Mouse (Mus musculus) Patski (cell line): Measurements from ENCODE around the gene Oard1. TPM values are rescaled to one million over a fixed set of nuclear protein-coding genes. Genes with fewer than 3 reads are reported as not detected.

Experiments used
- ATAC-seq: fragments of 100-300 bp; one replicate; pipeline ENCODE4 v1.8.0; 2021
- CTCF ChIA-PET: fragments of 350-600 bp; sonication (Branson Sonifier 250); formaldehyde crosslinking; loops from one replicate; lab custom pipeline; 2022; ENCODE audit warnings: inconsistent platforms; lab: Charles Lee
- POLR2A ChIA-PET: fragments of 350-600 bp; sonication (Branson Sonifier 250); formaldehyde crosslinking; loops from one replicate; lab custom pipeline; 2022; ENCODE audit warnings: antibody characterized with exemption, inconsistent platforms; lab: Charles Lee
- DNase-seq: peaks from one replicate; pipeline ENCODE4 v3.0.0-alpha.2; 2011; ENCODE audit warnings: low read depth, low spot score
- H3K27me3 ChIP-seq: fragments of 371-371 bp; one replicate; pipeline ENCODE4 v1.5.1; 2021
- CTCF ChIP-seq: fragments of 100-300 bp; IDR thresholded peaks from one replicate; pipeline ENCODE4 v1.5.1; 2021
- in situ Hi-C: fragments of 300-500 bp; cut with MboI; formaldehyde crosslinking; loops from 3 replicates; pipeline ENCODE4 v1.11.1; 2018; ENCODE audit warnings: low pct_unique_long_range_greater_than_20kb, mixed read lengths
- polyA plus RNA-seq: library from polyadenylated mRNA; unstranded; gene quantifications from one replicate; pipeline ENCODE4 v1.2.3, GENCODE M21; 2021

Oard1 gene
- polyA plus RNA-seq, 1 experiment from 2014 or later: 37.7 TPM

DNA sequence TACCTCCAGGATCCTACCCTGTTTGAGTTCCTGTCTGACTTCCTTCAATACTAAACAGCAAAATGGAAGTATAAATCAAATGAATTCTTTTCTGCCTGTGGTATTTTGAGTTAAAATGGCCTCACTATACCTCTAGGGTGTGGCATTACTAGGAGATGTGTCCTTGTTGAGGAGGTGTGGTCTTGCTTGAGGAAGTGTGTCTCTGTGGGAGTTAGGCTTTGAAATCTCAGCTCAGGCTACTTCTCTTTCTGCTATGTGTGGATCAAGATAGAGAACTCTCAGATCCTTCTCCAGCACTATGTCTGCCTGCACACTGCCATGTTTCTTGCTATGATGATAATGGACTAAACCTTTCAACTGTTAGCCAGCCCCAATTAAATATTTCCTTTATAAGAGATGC lies 30.8 kb upstream of the Oard1 start:
- ChIA-PET POLR2A (no interaction called here), CTCF (no interaction called here)
- H3K27me3 ChIP-seq: no peaks in the 10 kb centered on the region
- no peak for ATAC-seq
- TF ChIP-seq CTCF: no peak
- in situ Hi-C loops: no loop called here
- DNase-seq: no peak

DNA sequence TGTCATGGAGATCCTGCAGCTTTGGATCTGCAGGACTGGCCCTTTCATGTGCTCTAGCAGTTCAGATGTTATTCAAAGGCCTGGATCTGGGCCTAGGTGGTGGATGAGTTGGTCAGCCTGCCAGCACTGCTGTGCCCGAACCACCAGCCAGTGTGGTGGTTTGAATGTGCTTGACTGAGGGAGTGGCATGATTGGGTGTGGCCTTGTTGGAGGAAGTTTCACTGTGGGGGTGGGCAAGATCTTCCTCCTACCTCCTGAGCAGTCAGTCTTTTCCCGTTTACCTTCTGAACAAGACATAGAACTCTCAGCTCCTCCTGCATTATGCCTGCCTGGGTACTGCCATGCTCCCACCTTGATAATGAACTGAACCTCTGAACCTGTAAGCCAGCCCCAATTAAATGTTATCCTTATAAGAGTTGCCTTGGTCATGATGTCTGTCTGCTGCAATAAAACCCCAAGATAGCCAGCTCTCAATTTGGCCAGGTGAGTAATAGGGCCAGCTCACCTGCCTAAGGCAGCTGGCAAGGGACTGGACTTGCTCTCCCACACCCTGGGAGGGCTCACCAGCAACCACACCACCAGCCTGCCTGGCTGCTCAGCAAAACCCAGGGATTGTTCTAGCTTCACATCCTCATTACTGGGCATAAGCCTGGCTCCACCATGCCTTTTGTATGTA lies 23.9 kb upstream of the Oard1 start:
- no peak for DNase-seq
- in situ Hi-C loops: no loop called here
- no peak for ATAC-seq

DNA sequence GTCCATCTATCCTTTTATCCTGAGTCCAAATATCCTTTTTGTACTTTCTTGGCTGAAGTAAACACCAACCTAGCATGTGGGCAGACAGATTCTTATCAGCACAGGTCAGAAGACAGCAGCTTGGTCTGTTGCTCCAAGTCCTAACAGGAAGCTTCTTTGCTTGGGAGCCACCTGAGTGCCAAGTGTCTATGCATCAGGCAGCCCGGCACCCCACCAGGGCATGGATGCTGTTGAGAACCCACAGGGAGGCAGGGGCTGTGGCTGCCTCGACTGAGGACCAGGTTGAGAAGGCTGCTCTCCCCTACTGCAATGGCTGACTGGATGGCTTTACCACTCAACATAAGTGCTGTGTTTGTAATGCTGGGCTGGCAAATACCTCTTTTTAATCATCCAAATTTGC lies 21.1 kb upstream of the Oard1 start:
- DNase-seq: no peak
- ChIA-PET POLR2A (no interaction called here), CTCF (interaction anchor here (1.5 kb wide), 1 partner anchor 8 kb away, joined by 3 read pairs; no protein-coding TSS in a partner anchor)
- TF ChIP-seq CTCF: no peak
- no peaks in the 10 kb centered on the region for H3K27me3 ChIP-seq
- in situ Hi-C loops: no loop called here
- no peak for ATAC-seq

More for the DNA sequence above, 23.9 kb upstream of the Oard1 start:
- no peaks in the 10 kb centered on the region for H3K27me3 ChIP-seq
- POLR2A ChIA-PET: no interaction called here
- TF ChIP-seq CTCF: no peak
- CTCF ChIA-PET: no interaction called here

DNA sequence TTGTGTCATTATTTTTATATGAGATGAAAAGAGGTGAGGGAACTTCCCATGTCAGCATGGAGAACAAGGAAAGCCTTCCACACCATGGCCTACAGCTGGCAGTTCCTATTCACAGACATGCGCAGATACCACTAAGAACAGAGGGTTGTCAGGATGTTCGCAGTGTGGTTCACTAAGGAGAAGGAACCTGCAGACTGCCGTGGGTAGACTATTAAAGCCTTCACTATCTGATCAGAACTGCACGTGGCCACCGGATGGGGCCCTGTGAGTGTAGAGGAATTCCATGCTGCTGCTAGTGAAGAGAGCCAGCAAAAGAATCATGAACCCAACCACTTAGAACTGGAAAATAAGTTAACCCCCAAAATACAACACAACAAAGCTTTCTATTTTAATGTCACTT lies 20.4 kb upstream of the Oard1 start:
- no peak for TF ChIP-seq CTCF
- H3K27me3 ChIP-seq: no peaks in the 10 kb centered on the region
- no peak for ATAC-seq
- DNase-seq: no peak
- CTCF ChIA-PET: interaction anchor here (1.5 kb wide), 1 partner anchor 9 kb away, joined by 3 read pairs; no protein-coding TSS in a partner anchor
- in situ Hi-C loops: no loop called here
- POLR2A ChIA-PET: no interaction called here

DNA sequence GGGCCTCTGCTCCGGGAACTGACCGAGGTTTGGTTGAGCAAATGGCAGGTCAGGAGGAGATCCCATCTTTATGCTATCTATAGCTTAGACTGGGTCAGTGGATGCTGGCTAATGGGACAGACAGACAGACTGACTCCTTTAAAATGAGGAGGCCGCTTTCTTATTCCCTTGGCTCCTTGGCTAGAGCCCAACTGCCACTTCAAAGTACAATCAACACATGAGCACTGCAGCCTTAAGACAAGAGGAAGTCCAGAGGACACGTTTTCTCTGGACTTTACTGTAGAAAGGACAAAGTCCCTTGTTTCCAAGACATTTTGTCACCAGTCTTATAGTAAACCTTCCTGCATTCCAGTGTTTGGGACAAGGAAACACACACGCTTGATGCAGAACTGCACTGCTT lies 18.4 kb upstream of the Oard1 start:
- no peak for DNase-seq
- in situ Hi-C loops: no loop called here
- ChIA-PET CTCF (no interaction called here), POLR2A (no interaction called here)
- TF ChIP-seq CTCF: no peak
- ATAC-seq: no peak
- H3K27me3 ChIP-seq: no peaks in the 10 kb centered on the region

DNA sequence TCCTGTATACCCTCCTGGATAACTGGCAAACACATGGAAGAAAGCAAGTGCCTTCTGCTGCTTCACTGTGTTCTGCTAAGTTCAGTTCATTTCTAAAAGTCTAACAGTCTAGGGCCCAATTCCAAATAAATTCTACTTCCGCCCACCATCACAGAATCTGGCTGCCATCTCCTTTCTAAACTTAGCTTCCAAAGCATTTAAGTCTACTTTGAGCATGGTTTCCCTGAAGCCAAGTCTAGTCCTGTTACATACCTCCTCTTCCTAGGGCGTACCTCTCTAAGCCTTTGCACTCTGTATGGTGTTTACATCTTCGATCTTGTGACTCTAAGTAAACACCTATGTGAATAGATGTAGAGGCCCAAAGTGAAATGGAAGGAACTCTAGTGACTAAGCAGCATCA lies 17.2 kb upstream of the Oard1 start:
- TF ChIP-seq CTCF: no peak
- H3K27me3 ChIP-seq: no peaks in the 10 kb centered on the region
- ChIA-PET POLR2A (no interaction called here), CTCF (no interaction called here)
- ATAC-seq (no peak), DNase-seq (no peak)
- in situ Hi-C loops: no loop called here

DNA sequence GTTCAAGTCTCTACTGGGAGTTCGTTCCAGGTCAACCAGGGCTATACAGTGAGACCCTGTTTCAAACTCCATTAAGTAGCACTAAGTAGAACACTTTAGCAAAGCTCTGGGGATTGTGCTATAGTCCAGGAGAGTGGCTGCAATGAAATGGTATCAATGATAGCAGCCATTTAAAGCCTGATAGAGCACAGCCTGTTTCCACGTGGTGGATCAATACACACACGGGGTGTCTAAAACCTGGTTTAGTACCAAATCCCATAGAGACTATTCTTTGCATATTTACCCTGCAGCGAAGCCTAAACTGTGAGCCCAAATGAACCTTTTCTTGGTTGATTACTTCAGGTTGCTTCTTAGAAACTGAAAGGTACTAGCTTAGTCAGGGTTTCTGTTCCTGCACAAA lies 8.1 kb upstream of the Oard1 start:
- TF ChIP-seq CTCF: no peak
- no peak for DNase-seq
- in situ Hi-C loops: loop anchor here (10.0 kb wide), 1 partner anchor 127 kb away; no protein-coding TSS in a partner anchor
- H3K27me3 ChIP-seq: no peaks in the 10 kb centered on the region
- ChIA-PET POLR2A (no interaction called here), CTCF (no interaction called here)
- ATAC-seq: no peak

DNA sequence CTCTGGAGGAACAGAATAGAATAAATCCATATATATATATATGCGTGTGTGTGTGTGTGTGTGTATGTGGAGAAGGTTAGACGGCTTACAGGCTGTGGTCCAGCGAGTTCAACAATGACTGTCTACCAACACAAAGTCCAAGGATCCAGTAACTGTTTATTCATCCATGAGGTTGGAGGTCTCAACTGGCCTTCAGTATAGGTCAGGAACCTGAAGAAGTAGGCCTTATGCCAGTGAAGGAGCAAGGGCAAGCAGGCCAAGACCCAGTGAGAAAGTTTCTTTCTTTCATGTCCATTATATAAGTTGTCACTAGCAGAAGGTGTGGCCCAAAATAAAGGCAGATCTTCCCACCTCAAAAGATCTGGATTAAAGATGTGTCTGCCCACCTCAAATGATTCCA lies 7.1 kb upstream of the Oard1 start:
- H3K27me3 ChIP-seq: no peaks in the 10 kb centered on the region
- no peak for TF ChIP-seq CTCF
- POLR2A ChIA-PET: no interaction called here
- in situ Hi-C loops: loop anchor here (10.0 kb wide), 1 partner anchor 128 kb away; no protein-coding TSS in a partner anchor
- DNase-seq: no peak
- CTCF ChIA-PET: no interaction called here
- ATAC-seq: no peak

DNA sequence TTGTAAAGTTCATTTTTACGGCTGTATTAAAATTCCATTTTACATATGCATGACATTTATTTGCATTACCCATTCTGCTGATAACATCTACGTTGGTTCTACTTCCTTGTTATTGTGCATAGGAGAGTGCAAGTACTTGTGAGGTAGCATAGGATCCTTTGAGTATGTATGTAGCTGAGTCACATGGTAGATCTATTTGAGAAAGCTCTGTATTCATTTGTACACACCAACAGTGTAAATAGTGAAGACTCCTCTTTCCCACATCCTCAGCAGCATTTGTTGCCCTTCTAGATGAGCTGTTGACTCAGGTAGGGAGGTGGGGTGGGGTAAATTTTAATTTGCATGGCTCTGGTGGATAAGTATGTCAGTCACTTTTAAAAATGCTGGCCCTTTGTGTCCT lies 6.0 kb upstream of the Oard1 start:
- in situ Hi-C loops: loop anchor here (10.0 kb wide), 1 partner anchor 129 kb away; no protein-coding TSS in a partner anchor
- ATAC-seq (no peak), DNase-seq (no peak)
- TF ChIP-seq CTCF: no peak
- ChIA-PET POLR2A (no interaction called here), CTCF (no interaction called here)
- no peaks in the 10 kb centered on the region for H3K27me3 ChIP-seq

DNA sequence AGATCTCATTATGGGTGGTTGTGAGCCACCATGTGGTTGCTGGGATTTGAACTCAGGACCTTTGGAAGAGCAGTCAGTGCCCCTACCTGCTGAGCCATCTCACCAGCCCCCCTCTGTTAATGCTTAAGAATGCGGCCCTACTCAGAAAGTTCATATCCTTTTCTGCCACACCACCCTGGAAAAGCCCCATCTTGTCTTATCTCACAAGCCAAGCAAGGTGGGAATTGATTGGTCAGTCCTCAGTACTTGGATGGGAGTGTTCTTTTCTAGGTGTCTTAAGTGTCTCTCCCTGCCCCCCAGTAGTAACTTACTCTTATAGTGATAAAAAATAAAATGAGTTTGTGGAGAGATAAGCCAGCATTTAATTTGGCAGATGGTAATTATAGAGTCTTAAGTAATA lies 5.1 kb upstream of the Oard1 start:
- ATAC-seq (no peak), DNase-seq (no peak)
- in situ Hi-C loops: loop anchor here (10.0 kb wide), 1 partner anchor 130 kb away; no protein-coding TSS in a partner anchor
- H3K27me3 ChIP-seq: no peaks in the 10 kb centered on the region
- TF ChIP-seq CTCF: no peak
- CTCF ChIA-PET: no interaction called here
- POLR2A ChIA-PET: interaction anchor here (0.7 kb wide), 1 partner anchor 790 kb away, joined by 3 read pairs; no protein-coding TSS in a partner anchor

DNA sequence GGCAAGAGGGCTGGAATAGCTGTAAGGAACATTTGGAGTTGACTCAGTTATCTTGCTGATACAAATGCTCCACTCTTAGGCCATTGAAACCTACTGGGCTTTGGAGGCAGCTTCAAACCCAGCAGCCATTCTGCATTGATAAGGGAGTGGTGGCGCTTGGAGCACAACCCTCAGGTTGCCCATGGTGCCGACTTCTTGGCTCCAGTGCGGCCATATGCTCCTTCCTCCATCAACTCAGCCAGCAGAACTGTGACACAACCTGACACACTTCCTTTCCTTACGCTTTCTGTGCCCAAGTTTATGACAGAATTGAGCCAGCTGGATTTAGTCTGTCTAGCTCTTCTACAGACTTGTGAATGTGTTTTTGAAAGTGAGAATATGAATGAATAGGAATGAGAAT lies 2.7 kb upstream of the Oard1 start:
- in situ Hi-C loops: loop anchor here (10.0 kb wide), 1 partner anchor 132 kb away; no protein-coding TSS in a partner anchor
- ChIA-PET CTCF (no interaction called here), POLR2A (no interaction called here)
- no peaks in the 10 kb centered on the region for H3K27me3 ChIP-seq
- no peak for TF ChIP-seq CTCF
- ATAC-seq (no peak), DNase-seq (no peak)
